Mouse (Mus musculus) left cerebral cortex, adult 18-20 months (tissue): ENCODE results near the gene Fcrl5. TPM values are rescaled to one million over a fixed set of nuclear protein-coding genes. Genes with fewer than 3 reads are reported as not detected.

ENCODE experiments used
- DNase-seq, 2 experiments: peaks; one replicate each; pipeline ENCODE4 v3.0.0; 2021 to 2022; ENCODE audit warnings: low spot score in 2 of 2, mixed read lengths in 1 of 2
- total RNA-seq, 2 experiments: library from RNA; stranded (reverse); gene quantifications; 2 replicates each; pipeline ENCODE4 v1.2.3; 2021

Gene Fcrl5
- total RNA-seq, 2 experiments from 2014 or later: not detected

DNA sequence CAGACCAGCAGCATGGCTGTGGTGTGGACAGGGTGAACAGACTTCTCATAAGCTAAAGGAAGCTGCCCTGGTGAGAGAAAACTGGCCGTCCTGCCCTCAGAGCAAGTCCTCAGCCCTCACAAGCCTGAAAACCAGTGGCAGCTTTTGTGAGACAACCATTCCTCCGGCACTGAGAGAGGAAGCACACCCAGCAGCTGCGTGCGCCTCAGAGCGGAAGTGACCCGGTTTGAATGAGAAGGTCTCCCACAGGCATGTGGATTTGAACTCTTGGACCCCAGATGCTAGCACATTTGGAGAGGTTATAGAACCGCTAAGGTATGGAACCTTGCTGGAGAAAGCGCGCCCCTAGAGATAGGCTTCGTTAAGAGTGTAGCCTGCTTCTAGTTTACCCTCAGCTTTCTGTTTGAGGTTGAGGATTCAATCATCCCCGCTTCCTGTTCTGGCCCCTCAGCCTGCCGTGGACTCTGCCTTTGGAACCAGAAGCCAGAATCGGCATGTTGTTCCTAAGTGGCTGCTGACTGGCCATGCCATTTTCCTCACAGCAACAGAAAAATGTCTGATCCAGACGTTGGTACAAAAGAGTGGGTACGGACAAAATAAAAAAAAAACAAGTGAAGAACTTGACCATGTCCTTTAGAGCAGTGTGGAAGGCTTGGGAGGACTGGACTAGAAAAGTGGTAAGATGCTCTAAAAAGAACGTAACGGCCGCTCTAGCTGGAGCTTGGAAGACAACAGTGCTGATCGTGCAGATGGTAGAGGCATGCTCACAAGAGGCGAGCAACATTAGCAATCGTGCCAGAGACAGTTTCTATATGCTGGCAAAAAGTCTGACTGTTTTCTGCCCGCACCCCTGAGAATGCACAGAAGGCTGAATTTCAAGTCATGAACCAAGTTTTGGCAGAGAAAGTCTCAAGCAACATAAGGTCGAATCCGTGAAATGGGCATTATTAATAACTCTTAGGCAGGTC, 64.8 kb downstream of the Fcrl5 start:
- no peak for DNase-seq

DNA sequence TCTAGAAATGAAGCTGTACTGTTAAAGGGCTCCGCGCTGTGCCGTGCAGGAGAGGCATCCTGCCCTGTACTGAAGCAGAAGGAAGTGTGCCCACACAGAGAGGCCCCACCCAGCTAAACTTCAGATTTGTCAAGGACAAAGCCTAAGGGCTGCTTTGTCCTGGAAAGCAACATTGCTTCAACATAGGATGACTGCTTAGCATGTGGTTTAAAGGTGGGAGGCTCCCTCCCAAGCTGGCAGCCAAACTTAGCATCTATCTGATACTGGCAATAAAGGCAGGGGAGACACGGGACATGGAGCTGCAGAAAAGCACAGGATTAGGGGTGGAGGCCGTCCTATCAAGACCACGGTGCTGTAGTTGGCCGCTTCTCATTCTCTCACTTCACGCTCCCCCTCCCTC, 65.6 kb downstream of the Fcrl5 start:
- no peak for DNase-seq

GRCm38 (mm10) chr3:87502771-87503170, 67.2 kb downstream of the Fcrl5 start:
- no peak for DNase-seq

GRCm38 (mm10) chr3:87504330-87504729, 68.8 kb downstream of the Fcrl5 start:
- DNase-seq: peak; percentile 25 to 40

DNA sequence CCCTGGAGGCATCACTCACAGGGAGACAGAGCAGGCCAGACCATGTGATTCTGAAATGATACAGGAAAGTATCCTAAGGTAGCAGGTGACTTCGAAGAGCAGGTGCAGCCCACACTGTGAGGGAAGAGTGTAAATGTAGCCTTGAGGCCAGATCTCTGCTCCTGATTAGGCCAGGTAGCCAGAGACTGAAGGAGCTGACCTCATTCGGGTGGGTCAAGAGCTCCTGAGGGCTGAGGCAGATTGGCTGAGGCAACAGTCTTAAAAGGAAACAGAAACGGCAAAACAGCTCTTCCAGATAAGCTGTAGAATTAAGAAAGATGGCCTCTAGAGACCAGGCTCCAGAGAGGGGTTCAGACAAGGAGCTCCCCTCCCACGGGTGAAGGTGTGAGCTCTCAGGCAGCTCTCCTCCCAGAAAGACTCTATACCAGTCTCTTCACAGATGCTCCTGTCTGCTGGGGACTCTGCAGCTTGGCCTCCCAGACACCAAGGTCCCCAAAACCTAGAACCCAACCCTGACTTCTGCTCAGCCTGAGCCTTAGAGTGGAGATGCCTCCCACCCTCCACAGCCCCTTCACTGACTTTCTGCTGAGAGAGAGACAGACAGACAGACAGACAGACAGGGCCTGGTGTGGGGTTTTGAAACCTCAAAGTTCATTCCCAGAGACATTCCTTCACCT, 69.3 kb downstream of the Fcrl5 start:
- no peak for DNase-seq

- no peak for DNase-seq
Measured at GRCm38 (mm10) chr3:87506456-87507416, 71.2 kb downstream of the Fcrl5 start.

DNA sequence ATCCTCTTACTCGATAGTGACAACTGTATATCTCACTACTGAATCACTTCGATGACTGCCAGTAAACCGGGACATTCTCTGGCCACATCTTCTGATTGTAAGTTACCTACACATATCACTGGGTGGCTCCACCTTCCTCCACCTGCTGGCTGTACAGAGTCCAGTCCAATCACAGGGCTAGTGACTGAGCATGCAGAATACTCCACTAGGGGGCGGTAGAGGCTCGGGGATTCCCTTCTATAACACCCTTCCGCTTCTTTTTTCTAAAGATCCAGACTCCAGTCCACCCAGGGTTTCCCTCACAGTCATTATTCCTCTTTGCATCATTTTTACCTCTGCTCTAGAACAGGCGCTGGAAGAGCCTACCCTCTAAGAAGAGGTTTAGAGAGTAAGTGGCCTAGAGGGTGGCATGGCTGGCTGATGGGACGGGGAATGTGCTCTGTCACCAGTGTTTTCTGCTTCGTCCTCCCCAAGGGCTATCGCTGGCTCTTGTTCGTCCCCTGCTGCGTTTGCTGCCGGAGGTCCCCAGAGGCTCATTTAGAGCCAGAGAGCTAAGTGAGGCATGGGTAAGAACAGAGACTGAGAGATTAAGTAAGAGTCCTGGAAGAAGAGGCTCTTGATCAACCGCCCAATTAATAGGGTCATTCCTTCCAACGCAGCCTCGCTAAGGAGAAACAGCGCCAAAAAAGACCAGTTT, 72.8 kb downstream of the Fcrl5 start:
- DNase-seq: peak; percentile 85 to 94

- no peak for DNase-seq
Measured at GRCm38 (mm10) chr3:87509061-87509460, 73.5 kb downstream of the Fcrl5 start.

GRCm38 (mm10) chr3:87510832-87511231, 75.3 kb downstream of the Fcrl5 start:
- DNase-seq: no peak

- DNase-seq: no peak
Measured at GRCm38 (mm10) chr3:87511971-87512765, 76.6 kb downstream of the Fcrl5 start.

DNA sequence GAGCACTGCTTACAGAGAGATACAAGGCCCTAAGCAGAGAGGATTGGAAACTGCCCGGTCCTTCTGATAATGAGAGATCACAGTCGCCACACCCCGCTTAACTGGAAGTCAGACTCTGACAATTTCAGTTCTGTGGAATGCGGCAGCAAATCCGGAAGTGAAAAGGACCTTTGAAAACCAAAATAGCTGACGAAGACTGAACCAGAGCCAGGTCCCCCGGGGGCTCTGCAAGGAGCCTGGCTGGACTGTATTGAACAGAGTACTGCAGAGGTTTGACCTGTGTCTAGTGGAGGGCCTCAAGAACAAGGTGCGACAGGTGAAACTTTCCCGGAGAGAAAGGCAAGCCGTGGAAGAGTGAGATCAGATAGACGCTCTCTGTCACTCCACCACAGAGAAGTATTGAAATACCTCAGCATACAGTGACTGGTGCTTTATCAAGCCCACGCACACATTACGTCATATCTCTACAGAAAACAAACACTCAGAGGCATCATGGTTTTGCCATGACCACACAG, 80.1 kb downstream of the Fcrl5 start:
- DNase-seq: no peak

DNA sequence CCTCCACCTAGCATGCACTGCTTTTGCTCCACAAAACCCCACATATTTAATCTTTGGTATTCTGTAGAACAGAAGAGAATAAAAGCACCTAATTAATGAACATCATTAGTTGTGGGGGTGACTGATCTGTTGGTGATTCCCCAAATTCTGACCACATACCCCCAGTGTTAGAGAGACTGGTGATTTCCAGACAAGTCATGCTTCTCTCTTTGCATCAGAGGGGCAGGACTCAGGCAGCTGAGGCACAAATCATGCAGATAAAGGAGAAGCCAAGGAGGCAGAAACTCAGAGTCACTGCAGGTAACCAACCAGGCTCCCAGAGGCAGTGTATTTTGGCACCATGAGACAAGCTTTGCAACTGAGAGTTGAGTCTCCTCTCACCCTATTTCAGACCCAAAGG, 82.9 kb downstream of the Fcrl5 start:
- no peak for DNase-seq

GRCm38 (mm10) chr3:87521126-87521525, 85.6 kb downstream of the Fcrl5 start:
- no peak for DNase-seq

- DNase-seq: no peak
Measured at GRCm38 (mm10) chr3:87521833-87522232, 86.3 kb downstream of the Fcrl5 start.

GRCm38 (mm10) chr3:87523701-87524100, 88.1 kb downstream of the Fcrl5 start:
- no peak for DNase-seq

- DNase-seq: peak; percentile 89 to 92
Measured at GRCm38 (mm10) chr3:87525043-87525836, 89.7 kb downstream of the Fcrl5 start, which contains the start of gene Etv3. Gene Etv3, plus strand, starts transcription at chr3:87525407.

DNA sequence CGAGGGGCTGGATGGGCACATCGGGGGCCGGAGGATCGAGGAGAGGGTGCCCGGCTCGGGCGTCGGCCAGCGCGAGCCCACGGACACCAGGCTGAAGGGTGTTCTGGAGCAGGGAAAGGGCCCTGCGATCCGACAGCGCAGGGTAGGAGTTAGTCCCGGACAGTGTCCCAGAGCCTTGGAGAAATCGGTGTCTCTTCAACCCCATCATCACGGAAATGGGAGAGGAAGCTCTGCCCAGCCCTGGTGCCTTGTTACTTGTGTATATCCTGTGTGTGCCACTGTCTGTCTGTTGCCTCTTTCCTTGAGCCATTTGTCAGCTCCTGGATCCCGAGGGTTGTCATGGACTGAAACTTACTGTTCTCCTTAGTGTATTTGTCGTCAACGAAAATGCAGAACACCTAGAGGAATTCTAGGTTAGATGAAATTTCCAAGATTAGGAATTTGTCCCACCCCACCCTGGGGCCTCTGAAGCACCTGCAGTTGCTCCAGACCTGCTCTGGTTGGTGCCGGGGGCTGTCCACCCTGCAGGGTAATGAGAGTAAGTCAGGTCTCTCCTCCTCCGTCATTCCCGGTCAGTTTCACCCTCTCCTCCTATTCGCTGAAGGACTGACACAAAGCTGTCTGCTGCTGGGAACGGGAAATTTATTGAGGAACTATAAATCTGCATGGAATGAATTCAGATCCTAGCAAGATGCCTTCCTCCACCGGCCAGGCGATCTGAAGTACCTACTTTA, 90.4 kb downstream of the Fcrl5 start:
- no peak for DNase-seq

DNA sequence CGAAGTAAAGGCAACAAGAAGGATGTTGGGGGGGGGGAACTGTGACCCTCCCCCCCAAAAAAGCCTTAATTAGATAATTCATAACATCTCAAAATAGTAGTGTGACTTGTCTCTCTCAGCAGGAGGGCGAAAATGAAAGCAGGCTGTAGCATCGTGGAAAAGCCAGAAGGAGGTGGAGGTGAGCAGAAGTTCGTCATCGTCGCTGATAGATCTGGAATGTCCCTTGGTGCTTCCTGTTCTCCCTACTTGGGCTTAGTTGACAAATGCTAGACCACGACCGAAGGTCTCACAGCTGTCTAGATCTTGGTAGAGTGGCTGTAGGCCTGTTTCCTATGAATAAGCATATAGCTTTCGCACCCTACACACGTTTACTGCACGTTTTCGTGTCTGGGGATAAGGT, 91.6 kb downstream of the Fcrl5 start:
- DNase-seq: no peak
